Mouse (Mus musculus) heart, embryonic 13.5 days (tissue): Measurements from ENCODE around the gene Eps15l1. TPM values are rescaled to one million over a fixed set of nuclear protein-coding genes. Genes with fewer than 3 reads are reported as not detected.
A peak's percentile ranks its signal among the peaks of the same experiment; 100 is the strongest.

ENCODE experiments used
- ATAC-seq: fragments of 200-750 bp; cut with Nextera tagmentation; 2 replicates; pipeline ENCODE4 v1.8.0; 2017; ENCODE audit warnings: moderate TSS enrichment; ENCODE audit not compliant: insufficient number of reproducible peaks, low FRiP score, low TSS enrichment; ENCODE audit errors: extremely low read depth
- H3K27ac ChIP-seq: fragments of 300-500 bp; sonication (generic); replicated peaks from 2 replicates; pipeline ENCODE4 v1.5.1; 2015; ENCODE audit warnings: moderate library complexity, mild to moderate bottlenecking, inconsistent platforms
- H3K27me3 ChIP-seq: fragments of 300-500 bp; sonication (generic); replicated peaks from 2 replicates; pipeline ENCODE4 v1.6.1; 2015; ENCODE audit warnings: mild to moderate bottlenecking, inconsistent platforms
- H3K36me3 ChIP-seq: fragments of 300-500 bp; sonication (generic); 2 replicates; pipeline ENCODE4 v1.6.1; 2015; ENCODE audit warnings: mild to moderate bottlenecking, inconsistent platforms
- H3K4me1 ChIP-seq: fragments of 300-500 bp; sonication (generic); 2 replicates; pipeline ENCODE4 v1.6.1; 2015; ENCODE audit warnings: inconsistent platforms
- H3K4me2 ChIP-seq: fragments of 300-500 bp; sonication (generic); 2 replicates; pipeline ENCODE4 v1.6.1; 2015; ENCODE audit warnings: inconsistent platforms, mild to moderate bottlenecking, moderate library complexity
- H3K4me3 ChIP-seq: fragments of 300-500 bp; sonication (generic); 2 replicates; pipeline ENCODE4 v1.5.1; 2015; ENCODE audit warnings: moderate library complexity, mild to moderate bottlenecking, inconsistent platforms
- H3K9ac ChIP-seq: fragments of 300-500 bp; sonication (generic); 2 replicates; pipeline ENCODE4 v1.6.1; 2015; ENCODE audit warnings: inconsistent platforms, mild to moderate bottlenecking, moderate library complexity
- H3K9me3 ChIP-seq: fragments of 300-500 bp; sonication (generic); 2 replicates; pipeline ENCODE4 v1.6.1; 2016; ENCODE audit warnings: inconsistent platforms
- WGBS: fragments of 180-500 bp; shearing (Covaris S2); methylation state at CpG from one replicate; pipeline ENCODE4 v1.1.7; 2015; ENCODE audit warnings: mixed read lengths; 5-methylcytosine and 5-hydroxymethylcytosine counted together
- polyA plus RNA-seq: library from polyadenylated mRNA; unstranded; fragments of >200 nt; fragmentation: Nextera tagmentation; extraction: Ambion mirVana; gene quantifications from 2 replicates; pipeline ENCODE4 v1.2.1, GENCODE M21; 2015

The Eps15l1 gene
- polyA plus RNA-seq, 1 experiment from 2014 or later = 37.4 TPM

DNA sequence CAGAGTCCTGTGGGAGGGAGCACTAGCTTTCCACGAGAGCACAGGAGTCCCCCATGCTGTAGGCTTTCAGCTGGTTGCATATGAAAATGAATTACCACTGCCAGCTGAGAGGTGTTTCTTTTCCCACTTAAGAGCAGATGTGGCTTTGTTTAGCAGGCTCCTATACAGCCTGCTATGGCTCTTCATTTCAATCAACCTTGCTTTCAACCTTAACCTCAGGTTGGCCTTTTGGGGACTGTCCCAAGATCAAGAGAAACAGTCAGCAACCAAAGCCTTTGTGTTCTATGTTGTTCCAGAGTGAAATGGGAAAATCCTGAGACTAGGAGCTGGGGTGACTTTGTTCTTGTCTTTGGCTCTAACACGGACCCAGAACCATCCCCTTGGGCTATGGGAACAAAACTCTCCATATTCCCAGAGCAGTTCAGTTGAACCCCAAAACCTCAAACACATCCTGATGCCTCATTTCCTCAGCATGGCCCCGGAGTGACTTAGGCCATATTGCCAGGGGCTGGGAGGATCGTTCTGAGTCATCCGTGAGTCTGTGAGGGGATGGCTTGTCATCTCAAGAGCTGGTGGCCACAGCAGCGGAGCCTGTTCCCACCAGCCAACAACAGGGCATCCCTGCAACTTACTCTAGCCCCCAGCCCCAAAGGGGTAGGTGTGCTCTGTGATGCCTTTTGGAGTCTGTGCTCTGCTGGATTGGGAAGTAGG is 90.3 kb downstream of the Eps15l1 start:
- Histone ChIP-seq H3K4me3 (no peak overlapping the region), H3K27me3 (no peaks in the 10 kb centered on the region), H3K9ac (no peak overlapping the region), H3K4me1 (peaks cover 11% of the 10 kb centered on the region), H3K36me3 (peaks cover 11% of the 10 kb centered on the region), H3K4me2 (no peak overlapping the region), H3K27ac (0 out of 2 replicates have a peak overlapping the region, but pooled peaks have one; percentile 12), H3K9me3 (no peaks in the 10 kb centered on the region)
- 79% methylated on average over 6 of the region's 6 CpGs for WGBS
- no peak for ATAC-seq

DNA sequence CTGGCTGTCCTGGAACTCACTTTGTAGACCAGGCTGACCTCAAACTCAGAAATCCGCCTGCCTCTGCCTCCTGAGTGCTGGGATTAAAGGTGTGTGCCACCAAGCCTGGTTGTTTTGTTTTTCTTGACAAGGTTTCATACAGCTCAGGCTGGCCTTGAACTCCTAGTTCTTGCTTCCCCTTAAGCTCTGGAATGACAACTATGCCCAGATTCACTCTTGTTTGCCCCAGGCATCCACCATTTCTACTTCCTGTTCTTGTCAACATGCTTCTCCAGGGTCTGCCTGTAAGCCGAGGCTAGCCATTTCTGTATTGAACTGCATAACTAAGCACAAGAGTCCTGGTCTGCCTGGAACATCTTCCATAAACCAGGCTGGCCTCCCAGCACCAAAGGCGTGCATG is 92.1 kb downstream of the Eps15l1 start:
- Histone ChIP-seq H3K9me3 (no peaks in the 10 kb centered on the region), H3K27ac (no peak overlapping the region), H3K27me3 (no peaks in the 10 kb centered on the region), H3K4me1 (peaks cover 12% of the 10 kb centered on the region), H3K4me2 (no peak overlapping the region), H3K4me3 (no peak overlapping the region), H3K9ac (no peak overlapping the region), H3K36me3 (no peaks in the 10 kb centered on the region)
- WGBS = 82% methylated on average over 3 of the region's 3 CpGs
- ATAC-seq = no peak

DNA sequence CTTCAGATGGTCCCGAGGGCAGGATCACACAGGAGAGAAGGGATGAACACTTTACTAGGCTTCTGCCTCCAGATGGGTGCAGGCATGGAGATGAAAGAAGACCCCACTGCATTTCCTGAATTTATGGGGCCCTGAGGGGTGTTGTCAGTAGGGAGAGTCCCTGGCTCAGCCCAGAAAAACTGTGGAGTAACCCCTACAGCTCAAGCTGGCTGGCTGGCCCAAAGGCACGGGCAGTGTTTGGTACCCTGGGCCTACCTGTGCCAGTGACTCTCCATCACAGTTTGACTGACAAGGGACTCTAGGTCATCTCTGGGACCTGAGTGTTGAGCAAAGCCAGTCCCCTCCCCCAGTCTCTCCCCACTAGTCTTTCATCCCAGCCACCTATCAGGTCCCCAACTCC is 96.6 kb downstream of the Eps15l1 start:
- Histone ChIP-seq H3K27ac (no peak overlapping the region), H3K9ac (no peak overlapping the region), H3K9me3 (no peaks in the 10 kb centered on the region), H3K4me2 (no peak overlapping the region), H3K4me1 (peaks cover 46% of the 10 kb centered on the region), H3K4me3 (no peak overlapping the region), H3K27me3 (peaks cover 10% of the 10 kb centered on the region), H3K36me3 (peaks cover 18% of the 10 kb centered on the region)
- 69% methylated on average over 2 of the region's 2 CpGs for WGBS
- no peak for ATAC-seq

DNA sequence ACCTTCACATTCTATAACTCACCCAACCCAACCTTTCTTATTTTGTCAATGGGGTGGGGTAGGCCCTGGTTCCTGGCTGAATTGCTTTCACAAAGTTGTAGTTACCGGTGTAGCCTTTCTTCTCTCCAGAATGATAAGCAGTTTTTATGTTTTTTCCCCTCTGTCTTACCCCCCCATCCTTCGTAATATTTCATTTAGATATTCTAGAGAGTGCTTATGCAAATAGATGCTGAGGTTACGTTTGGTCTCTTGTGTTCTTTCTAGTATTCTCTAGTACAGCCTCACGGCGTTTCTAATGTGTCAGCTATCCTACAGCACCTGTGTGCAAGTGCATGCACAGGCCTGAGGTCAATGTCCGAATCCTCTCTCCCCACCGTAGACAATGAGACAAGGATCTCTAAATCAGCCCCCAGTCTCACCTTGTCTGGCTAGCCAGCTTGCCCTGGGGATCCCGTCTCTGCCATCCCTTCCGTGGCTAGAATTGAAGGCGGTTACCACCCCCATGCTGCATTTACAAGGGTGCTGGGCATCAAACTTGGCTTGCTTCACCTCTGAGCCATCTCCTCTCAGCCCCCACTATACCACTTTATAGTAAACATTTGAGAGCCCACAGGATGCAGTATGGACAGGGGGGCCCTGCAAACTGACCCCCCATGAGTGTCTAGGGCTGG is 97.1 kb downstream of the Eps15l1 start:
- Histone ChIP-seq H3K27ac (no peak overlapping the region), H3K4me1 (peaks cover 51% of the 10 kb centered on the region), H3K36me3 (peaks cover 18% of the 10 kb centered on the region), H3K27me3 (peaks cover 10% of the 10 kb centered on the region), H3K4me3 (no peak overlapping the region), H3K4me2 (no peak overlapping the region), H3K9ac (no peak overlapping the region), H3K9me3 (no peaks in the 10 kb centered on the region)
- WGBS = 76% methylated on average over 10 of the region's 10 CpGs
- ATAC-seq = no peak

DNA sequence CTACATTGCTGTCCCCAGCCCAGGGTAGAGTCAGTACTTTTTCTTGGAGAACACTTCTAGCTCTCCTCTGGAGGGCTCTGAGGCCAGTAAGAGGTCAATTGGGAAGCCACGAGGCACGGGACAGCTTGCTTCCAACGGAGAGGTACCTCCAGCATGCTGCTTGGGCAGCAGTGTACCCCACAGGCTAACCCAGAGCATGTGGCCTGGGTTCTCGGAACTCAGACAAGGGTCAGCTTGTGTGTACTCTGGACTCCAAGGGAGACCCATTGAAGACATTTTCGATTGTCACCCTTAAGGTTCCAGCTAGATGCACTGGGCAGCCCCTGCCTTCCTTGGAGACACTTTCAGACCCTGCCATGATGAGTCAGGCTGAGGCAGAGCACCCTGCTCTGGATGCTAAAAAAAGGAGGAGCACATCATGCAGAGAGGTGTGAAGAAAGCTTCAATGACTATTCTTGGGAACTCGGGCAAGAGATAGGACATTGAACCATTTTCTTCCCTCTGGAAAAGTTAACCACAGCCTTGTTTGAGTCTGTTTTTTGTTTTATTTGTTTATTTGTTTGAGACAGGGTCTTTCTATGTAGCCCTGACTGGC is 98.0 kb downstream of the Eps15l1 start:
- 54% methylated on average over 6 of the region's 6 CpGs for WGBS

DNA sequence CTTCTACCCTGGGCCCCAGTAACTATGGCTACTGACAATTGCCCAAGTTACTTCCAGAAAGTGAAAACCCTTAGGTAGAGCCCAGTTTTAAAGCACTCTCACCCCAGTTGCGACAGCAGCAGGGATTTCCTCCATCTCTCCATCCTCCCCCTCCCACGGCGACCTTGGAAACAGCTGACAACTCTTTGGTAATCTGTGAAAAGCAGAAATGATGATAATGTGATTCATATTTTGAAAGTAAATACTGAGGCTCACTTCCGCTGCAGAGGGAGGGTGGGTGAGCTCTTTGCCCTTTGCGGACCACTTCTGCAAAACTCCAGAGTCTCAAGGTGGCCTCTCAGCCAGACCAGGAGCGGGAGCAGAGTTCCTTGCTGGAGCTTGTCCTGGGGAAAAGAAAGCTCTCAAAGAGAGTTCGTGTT is 98.8 kb downstream of the Eps15l1 start:
- H3K36me3 ChIP-seq = peaks cover 18% of the 10 kb centered on the region
- no peaks in the 10 kb centered on the region for H3K9me3 ChIP-seq
- WGBS = 63% methylated on average over 7 of the region's 7 CpGs
- no peak for ATAC-seq
- peaks cover 59% of the 10 kb centered on the region for H3K4me1 ChIP-seq
- peak overlapping the region; percentile 91 for H3K9ac ChIP-seq
- H3K27ac ChIP-seq = 0 out of 2 replicates have a peak overlapping the region, but pooled peaks have one; percentile 5
- H3K27me3 ChIP-seq = peaks cover 10% of the 10 kb centered on the region
- peak overlapping the region; percentile 80 for H3K4me3 ChIP-seq
- H3K4me2 ChIP-seq = peak overlapping the region; percentile 95

More for the DNA sequence above, 98.0 kb downstream of the Eps15l1 start:
- no peak for ATAC-seq
- peaks cover 18% of the 10 kb centered on the region for H3K36me3 ChIP-seq
- peak overlapping the region; percentile 29 for H3K9ac ChIP-seq
- H3K27ac ChIP-seq = 0 out of 2 replicates have a peak overlapping the region, but pooled peaks have one; percentile 5
- peak overlapping the region; percentile 95 for H3K4me2 ChIP-seq
- H3K4me1 ChIP-seq = peaks cover 53% of the 10 kb centered on the region
- H3K27me3 ChIP-seq = peaks cover 10% of the 10 kb centered on the region
- no peaks in the 10 kb centered on the region for H3K9me3 ChIP-seq
- peak overlapping the region; percentile 80; the same call in 1 of the 2 replicates for H3K4me3 ChIP-seq

DNA sequence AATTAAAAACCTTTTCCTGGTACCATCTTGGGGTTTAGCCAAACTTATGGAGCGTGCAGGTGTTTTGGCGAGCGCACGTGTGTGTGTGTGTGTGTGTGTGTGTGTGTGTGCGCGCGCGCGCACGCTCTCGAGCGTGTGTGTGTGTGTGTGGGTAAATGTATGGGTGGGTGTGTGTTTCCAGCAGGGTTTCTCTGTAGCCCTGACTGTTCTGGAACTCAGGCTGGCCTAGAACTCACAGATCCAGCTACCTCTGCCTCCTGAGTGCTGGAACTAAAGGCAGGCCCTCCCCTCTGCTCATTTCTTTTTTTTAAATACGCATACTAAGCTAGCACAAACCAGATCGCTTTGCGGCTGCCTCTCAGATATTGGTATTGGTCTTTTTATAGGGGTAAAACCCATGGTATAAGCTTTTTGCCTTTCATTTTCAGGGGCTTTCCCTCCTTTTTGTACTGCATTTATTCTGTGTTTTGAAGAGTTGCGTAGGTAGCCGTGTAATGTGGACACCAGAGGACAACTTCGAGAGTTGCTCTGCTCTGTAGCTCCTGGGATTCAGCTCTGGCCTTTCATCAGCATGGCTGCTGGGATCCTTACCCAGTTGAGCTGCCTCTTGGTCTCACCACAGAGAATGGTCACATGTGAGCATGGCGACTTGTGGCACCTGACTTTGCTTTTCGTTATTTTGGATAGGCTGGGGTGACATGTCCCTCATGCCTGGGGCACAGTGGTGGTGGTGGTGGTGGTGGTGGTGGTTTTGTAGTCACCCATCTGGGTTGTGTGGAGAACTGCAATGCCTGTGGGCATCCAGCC is 99.4 kb downstream of the Eps15l1 start:
- Histone ChIP-seq H3K9ac (peak overlapping the region; percentile 91), H3K27ac (0 out of 2 replicates have a peak overlapping the region, but pooled peaks have one; percentile 5), H3K27me3 (peaks cover 10% of the 10 kb centered on the region), H3K36me3 (peaks cover 18% of the 10 kb centered on the region), H3K4me3 (peak overlapping the region; percentile 80), H3K4me2 (peak overlapping the region; percentile 95), H3K9me3 (no peaks in the 10 kb centered on the region), H3K4me1 (peaks cover 64% of the 10 kb centered on the region)
- no peak for ATAC-seq
- 88% methylated on average over 20 of the region's 20 CpGs for WGBS

DNA sequence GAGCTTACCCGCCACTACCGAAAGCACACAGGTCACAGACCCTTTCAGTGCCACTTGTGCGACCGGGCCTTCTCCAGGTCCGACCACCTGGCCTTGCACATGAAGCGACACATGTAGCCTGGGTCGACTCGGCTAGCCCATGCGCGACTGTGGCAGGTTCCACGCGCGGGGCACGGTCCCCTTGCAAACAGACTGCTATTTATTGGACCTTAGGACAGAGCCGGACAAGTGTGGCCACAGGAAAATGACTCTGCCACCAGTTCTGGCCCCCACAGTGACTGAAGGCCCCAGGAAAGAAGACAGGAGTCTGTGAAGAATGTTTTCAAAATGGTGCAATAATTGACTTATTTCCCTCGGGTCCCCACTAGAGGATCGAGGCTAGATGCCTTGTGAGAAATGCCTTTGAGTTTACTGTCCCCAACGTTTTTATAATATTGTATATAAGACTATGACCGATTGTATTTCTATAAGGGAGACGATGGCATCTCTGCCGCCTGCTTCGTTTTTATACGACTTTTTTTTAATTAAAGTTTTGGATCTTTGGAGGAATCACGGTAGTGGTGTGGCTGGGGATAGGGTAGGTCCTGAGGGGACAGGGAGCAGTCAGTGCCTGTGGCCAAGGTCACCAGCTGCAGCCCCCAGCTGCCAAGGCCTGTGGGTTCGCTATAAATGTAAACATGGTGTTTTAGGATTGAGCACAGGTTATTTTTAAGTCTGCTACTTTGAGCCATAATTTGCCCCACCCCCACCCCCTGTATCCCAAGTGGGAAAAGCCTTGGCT is 100.3 kb downstream of the Eps15l1 start:
- peak overlapping the region; percentile 95 for H3K4me2 ChIP-seq
- peaks cover 18% of the 10 kb centered on the region for H3K36me3 ChIP-seq
- peak overlapping the region; percentile 81 for H3K27ac ChIP-seq
- H3K9me3 ChIP-seq = no peaks in the 10 kb centered on the region
- H3K9ac ChIP-seq = peak overlapping the region; percentile 91
- peaks cover 10% of the 10 kb centered on the region for H3K27me3 ChIP-seq
- WGBS = 56% methylated on average over 25 of the region's 25 CpGs
- H3K4me3 ChIP-seq = peak overlapping the region; percentile 80
- ATAC-seq = no peak
- peaks cover 59% of the 10 kb centered on the region for H3K4me1 ChIP-seq

DNA sequence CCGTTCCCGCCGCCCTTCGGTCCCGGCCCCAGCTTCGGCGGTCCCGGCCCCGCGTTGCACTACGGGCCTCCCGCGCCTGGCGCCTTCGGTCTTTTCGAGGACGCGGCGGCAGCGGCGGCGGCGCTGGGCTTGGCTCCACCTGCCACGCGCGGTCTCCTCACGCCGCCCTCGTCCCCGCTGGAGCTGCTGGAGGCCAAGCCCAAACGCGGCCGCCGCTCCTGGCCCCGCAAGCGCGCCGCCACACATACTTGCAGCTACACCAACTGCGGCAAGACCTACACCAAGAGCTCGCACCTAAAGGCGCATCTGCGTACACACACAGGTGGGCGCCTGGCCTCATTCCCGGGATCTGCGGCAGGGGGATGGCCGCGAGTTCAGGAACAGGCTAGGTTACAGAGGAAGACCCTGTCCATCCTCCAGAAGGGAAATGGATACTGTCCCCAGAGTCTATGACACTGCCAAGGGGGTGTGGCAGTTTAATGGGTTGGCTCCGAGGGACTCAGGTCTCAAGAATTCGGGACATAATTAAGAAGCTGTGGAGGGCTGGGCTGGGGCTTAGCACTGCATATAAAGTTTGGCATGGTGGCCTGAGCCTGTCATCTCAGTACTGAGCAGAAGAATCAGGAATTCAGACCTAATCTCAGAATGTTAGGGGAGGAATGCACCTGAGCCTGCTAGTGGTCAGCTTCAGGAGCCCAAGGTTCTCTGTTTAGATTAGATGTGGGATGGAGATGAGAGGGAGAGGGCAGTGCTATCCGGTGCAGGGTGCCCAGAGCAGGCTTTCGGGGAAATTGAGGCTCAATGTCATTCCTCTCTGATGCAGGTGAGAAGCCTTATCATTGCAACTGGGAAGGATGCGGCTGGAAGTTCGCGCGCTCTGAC is 101.1 kb downstream of the Eps15l1 start:
- 7% methylated on average over 54 of the region's 55 CpGs for WGBS
- peak overlapping the region; percentile 81 for H3K27ac ChIP-seq
- H3K36me3 ChIP-seq = peaks cover 18% of the 10 kb centered on the region
- H3K4me3 ChIP-seq = peak overlapping the region; percentile 80
- H3K4me1 ChIP-seq = peaks cover 58% of the 10 kb centered on the region
- H3K27me3 ChIP-seq = peaks cover 10% of the 10 kb centered on the region
- peak overlapping the region; percentile 95 for H3K4me2 ChIP-seq
- no peaks in the 10 kb centered on the region for H3K9me3 ChIP-seq
- ATAC-seq = no peak
- H3K9ac ChIP-seq = peak overlapping the region; percentile 91

DNA sequence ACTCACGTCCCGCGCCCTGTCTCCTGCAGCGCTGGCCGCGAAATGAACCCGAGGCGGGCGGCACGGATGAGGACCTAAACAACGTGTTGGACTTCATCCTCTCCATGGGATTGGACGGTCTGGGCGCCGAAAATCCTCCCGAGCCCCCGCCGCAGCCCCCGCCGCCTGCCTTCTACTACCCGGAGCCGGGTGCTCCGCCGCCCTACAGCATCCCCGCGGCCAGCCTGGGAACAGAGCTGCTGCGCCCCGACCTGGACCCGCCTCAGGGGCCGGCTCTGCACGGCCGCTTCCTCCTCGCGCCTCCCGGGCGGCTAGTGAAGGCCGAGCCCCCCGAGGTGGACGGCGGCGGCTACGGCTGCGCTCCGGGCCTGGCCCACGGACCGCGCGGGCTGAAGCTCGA is 101.9 kb downstream of the Eps15l1 start:
- H3K27me3 ChIP-seq = peaks cover 10% of the 10 kb centered on the region
- under 1% methylated on average over 48 of the region's 48 CpGs for WGBS

More for the DNA sequence above, 101.9 kb downstream of the Eps15l1 start:
- peaks cover 59% of the 10 kb centered on the region for H3K4me1 ChIP-seq
- peak overlapping the region; percentile 95 for H3K4me2 ChIP-seq
- H3K4me3 ChIP-seq = peak overlapping the region; percentile 80
- no peak for ATAC-seq
- peak overlapping the region; percentile 81 for H3K27ac ChIP-seq
- H3K9ac ChIP-seq = peak overlapping the region; percentile 91
- H3K9me3 ChIP-seq = no peaks in the 10 kb centered on the region
- peaks cover 18% of the 10 kb centered on the region for H3K36me3 ChIP-seq
